Mouse (Mus musculus) CD4-positive naive resting alpha-beta T cell, adult 57 days (primary cell): Measurements from ENCODE around the gene Olfr738. TPM values are rescaled to one million over a fixed set of nuclear protein-coding genes. Genes with fewer than 3 reads are reported as not detected.

Source experiments
- total RNA-seq: library from RNA; stranded (reverse); gene quantifications from one replicate; pipeline ENCODE4 v1.2.4, GENCODE M21; 2023

The Olfr738 gene
- total RNA-seq: not detected

GRCm38 (mm10) chr14:50407268-50407667 is at the start of gene Olfr738:
Gene Olfr738, plus strand, starts transcription at chr14:50407568.

GRCm38 (mm10) chr14:50357593-50357992 is 49.8 kb upstream of the Olfr738 start, which contains the start of gene Tlr11:
Gene Tlr11, plus strand, starts transcription at chr14:50357914.

GRCm38 (mm10) chr14:50380863-50381262 is 26.5 kb upstream of the Olfr738 start, which contains the start of gene Olfr736:
Gene Olfr736, plus strand, starts transcription at chr14:50381163.

GRCm38 (mm10) chr14:50418326-50418725 is 11.0 kb downstream of the Olfr738 start, which contains the start of gene Olfr739:
Gene Olfr739, plus strand, starts transcription at chr14:50418626.

GRCm38 (mm10) chr14:50445245-50445644 is 37.9 kb downstream of the Olfr738 start, which contains the start of gene Olfr740:
Gene Olfr740, plus strand, starts transcription at chr14:50445545.

Other genes with a start within 250 kb of the Olfr738 start
- gene Olfr730, start 219.4 kb upstream of the Olfr738 start, total RNA-seq: not detected
- not detected for gene Olfr731, start 165.7 kb upstream of the Olfr738 start, total RNA-seq
- not detected for gene Olfr732, start 123.4 kb upstream of the Olfr738 start, total RNA-seq
- not detected for gene Olfr733, start 106.0 kb upstream of the Olfr738 start, total RNA-seq
- gene Olfr734, start 80.8 kb upstream of the Olfr738 start, total RNA-seq: not detected
- gene Olfr735, start 58.7 kb upstream of the Olfr738 start, total RNA-seq: not detected
- gene Tlr11, start 49.7 kb upstream of the Olfr738 start, total RNA-seq: 0.24 TPM
- gene Olfr736, start 26.4 kb upstream of the Olfr738 start, total RNA-seq: not detected
- gene Olfr739, start 11.1 kb downstream of the Olfr738 start, total RNA-seq: not detected
- gene Olfr740, start 38.0 kb downstream of the Olfr738 start, total RNA-seq: not detected
- gene Olfr741, start 65.2 kb downstream of the Olfr738 start, total RNA-seq: not detected
- gene Olfr742, start 96.0 kb downstream of the Olfr738 start, total RNA-seq: not detected
- not detected for gene Olfr743, start 114.3 kb downstream of the Olfr738 start, total RNA-seq
- gene Olfr744, start 207.3 kb downstream of the Olfr738 start, total RNA-seq: not detected
- not detected for gene Olfr745, start 231.8 kb downstream of the Olfr738 start, total RNA-seq
- not detected for gene Olfr746, start 239.5 kb downstream of the Olfr738 start, total RNA-seq